Mouse (Mus musculus): ENCODE results near the gene Ccl9.
"Not testable (repeated sequence)": the region's sequence is repeated elsewhere in the genome, so short reads cannot be mapped to it uniquely, and the experiment has no call there.

- not testable (repeated sequence) for TF ChIP-seq POLR2A (IDR thresholded peaks at IDR 0.05; ENCODE audit: control insufficient read depth, extremely low read depth, insufficient read depth, low read length, poor library complexity); CTCF (IDR thresholded peaks at IDR 0.05; ENCODE audit: borderline replicate concordance, control insufficient read depth, extremely low read depth, insufficient read depth, low read length, poor library complexity)
Measured at GRCm38 (mm10) chr11:83551037-83551436, 27.4 kb downstream of the Ccl9 start.
